Mouse (Mus musculus) midbrain, postnatal 0 days (tissue): ENCODE measurements around the gene Gm49373. TPM values are rescaled to one million over a fixed set of nuclear protein-coding genes. Genes with fewer than 3 reads are reported as not detected.

Experiments used
- ATAC-seq: fragments of 200-750 bp; cut with Nextera tagmentation; 2 replicates; pipeline ENCODE4 v1.8.0; 2017; ENCODE audit warnings: moderate number of reproducible peaks, mild to moderate bottlenecking, moderate TSS enrichment, moderate library complexity; ENCODE audit not compliant: low FRiP score
- DNase-seq: peaks from one replicate; pipeline ENCODE4 v3.0.0-alpha.2; 2015; ENCODE audit warnings: low spot score
- H3K27ac ChIP-seq: fragments of 300-500 bp; sonication (generic); 2 replicates; pipeline ENCODE4 v1.5.1; 2014; ENCODE audit warnings: low read depth, mild to moderate bottlenecking, low read length, mixed read lengths
- H3K27me3 ChIP-seq: fragments of 300-500 bp; sonication (generic); 2 replicates; pipeline ENCODE4 v1.6.1; 2014; ENCODE audit warnings: low read length, control low read depth, mixed read lengths; ENCODE audit not compliant: insufficient read depth
- H3K36me3 ChIP-seq: fragments of 300-500 bp; sonication (generic); 2 replicates; pipeline ENCODE4 v1.6.1; 2014; ENCODE audit warnings: low read length, control low read depth, mixed read lengths; ENCODE audit not compliant: insufficient read depth
- H3K4me1 ChIP-seq: fragments of 300-500 bp; sonication (generic); 2 replicates; pipeline ENCODE4 v1.6.1; 2014; ENCODE audit warnings: mild to moderate bottlenecking, control low read depth, antibody characterized with exemption, low read length, mixed read lengths; ENCODE audit not compliant: insufficient read depth
- H3K4me2 ChIP-seq: fragments of 300-500 bp; sonication (generic); 2 replicates; pipeline ENCODE4 v1.6.1; 2014; ENCODE audit warnings: low read depth, mild to moderate bottlenecking, low read length, mixed read lengths; ENCODE audit not compliant: poor library complexity, severe bottlenecking
- H3K4me3 ChIP-seq: fragments of 300-500 bp; sonication (generic); 2 replicates; pipeline ENCODE4 v1.5.1; 2014; ENCODE audit warnings: low read depth, mild to moderate bottlenecking, low read length, moderate library complexity
- H3K9ac ChIP-seq: fragments of 300-500 bp; sonication (generic); replicated peaks from 2 replicates; pipeline ENCODE4 v1.6.1; 2014; ENCODE audit warnings: mild to moderate bottlenecking, low read length, moderate library complexity, mixed read lengths; ENCODE audit not compliant: poor library complexity, severe bottlenecking
- H3K9me3 ChIP-seq: fragments of 300-500 bp; sonication (generic); 2 replicates; pipeline ENCODE4 v1.6.1; 2016; ENCODE audit warnings: low read length, control low read depth
- CTCF ChIP-seq: IDR thresholded peaks from 2 replicates; pipeline ENCODE4 v1.5.1; 2016; ENCODE audit warnings: antibody characterized with exemption, mild to moderate bottlenecking
- WGBS: fragments of 180-500 bp; shearing (Covaris S2); extraction: QIAGEN DNeasy Blood & Tissue Kit; methylation state at CpG from one replicate; pipeline ENCODE4 v1.1.7; 2014; 5-methylcytosine and 5-hydroxymethylcytosine counted together
- polyA plus RNA-seq: library from polyadenylated mRNA; unstranded; fragments of >200 nt; fragmentation: Nextera tagmentation; extraction: Ambion mirVana; gene quantifications from 2 replicates; pipeline ENCODE4 v1.2.1, GENCODE M21; 2015
- total RNA-seq: library from RNA; depleted of rRNA; stranded (reverse); fragments of >200 nt; gene quantifications from 2 replicates; pipeline ENCODE4 v1.2.3, GENCODE M21; 2014

Gm49373 gene
- total and polyA plus RNA-seq, 2 experiments from 2014 or later = 0.94 to 2.7 TPM

- no peaks in the 10 kb centered on the region for H3K27me3 ChIP-seq
- no peaks in the 10 kb centered on the region for H3K4me1 ChIP-seq
- no peak overlapping the region for H3K9ac ChIP-seq
- 88% methylated on average over 9 of the region's 9 CpGs for WGBS
- no peaks in the 10 kb centered on the region for H3K9me3 ChIP-seq
- DNase-seq (no peak), ATAC-seq (no peak)
- no peak overlapping the region for H3K4me3 ChIP-seq
- no peak overlapping the region for H3K27ac ChIP-seq
- H3K36me3 ChIP-seq = peaks cover 62% of the 10 kb centered on the region
- no peak overlapping the region for H3K4me2 ChIP-seq
- no peak for TF ChIP-seq CTCF
Observed at GRCm38 (mm10) chr9:21081127-21081526, 8.2 kb upstream of the Gm49373 start.

GRCm38 (mm10) chr9:21075625-21076024 is 2.7 kb upstream of the Gm49373 start:
- 88% methylated on average over 3 of the region's 3 CpGs for WGBS
- Histone ChIP-seq H3K27ac (no peak overlapping the region), H3K9me3 (no peaks in the 10 kb centered on the region), H3K4me2 (no peak overlapping the region), H3K36me3 (peaks cover 50% of the 10 kb centered on the region), H3K27me3 (no peaks in the 10 kb centered on the region), H3K9ac (no peak overlapping the region), H3K4me3 (no peak overlapping the region), H3K4me1 (0 out of 2 replicates have a peak, but pooled peaks cover 6% of the 10 kb centered on the region)
- ATAC-seq (no peak), DNase-seq (no peak)
- TF ChIP-seq CTCF = no peak

- Histone ChIP-seq H3K4me1 (0 out of 2 replicates have a peak, but pooled peaks cover 6% of the 10 kb centered on the region), H3K27me3 (no peaks in the 10 kb centered on the region), H3K4me3 (no peak overlapping the region), H3K36me3 (peaks cover 36% of the 10 kb centered on the region), H3K27ac (peak overlapping the region; percentile 78; the same call in 1 of the 2 replicates), H3K9me3 (no peaks in the 10 kb centered on the region), H3K4me2 (no peak overlapping the region; the same call in 1 of the 2 replicates), H3K9ac (no peak overlapping the region)
- no peak for TF ChIP-seq CTCF
- 93% methylated on average over 1 of the region's 1 CpGs for WGBS
- DNase-seq (no peak), ATAC-seq (no peak)
Observed at GRCm38 (mm10) chr9:21074173-21074572, 1.3 kb upstream of the Gm49373 start.

- WGBS = 14% methylated on average over 4 of the region's 4 CpGs
Observed at GRCm38 (mm10) chr9:21072641-21073040, 255 bp downstream of the Gm49373 start.

GRCm38 (mm10) chr9:21067006-21067684 is 5.8 kb downstream of the Gm49373 start, which contains the start of gene Zglp1:
TSS of gene Zglp1 (minus strand) at chr9:21067093.
- WGBS = 92% methylated on average over 24 of the region's 27 CpGs
- TF ChIP-seq CTCF = no peak
- Histone ChIP-seq H3K4me3 (no peak within 1 kb of the TSS), H3K27ac (no peak within 1 kb of the TSS), H3K27me3 (no peaks in the 10 kb centered on the region), H3K4me1 (0 out of 2 replicates have a peak, but pooled peaks cover under 1% of the 10 kb centered on the region), H3K36me3 (peaks cover 31% of the 10 kb centered on the region), H3K9me3 (no peaks in the 10 kb centered on the region), H3K9ac (no peak within 1 kb of the TSS), H3K4me2 (no peak within 1 kb of the TSS)
- ATAC-seq = no peak
- no peak for DNase-seq

More at GRCm38 (mm10) chr9:21072641-21073040, 255 bp downstream of the Gm49373 start:
- H3K27me3 ChIP-seq = no peaks in the 10 kb centered on the region
- DNase-seq (no peak), ATAC-seq (peak; percentile 14)
- peak overlapping the region; percentile 78; the same call in 1 of the 2 replicates for H3K27ac ChIP-seq
- H3K9me3 ChIP-seq = no peaks in the 10 kb centered on the region
- peaks cover 27% of the 10 kb centered on the region for H3K36me3 ChIP-seq
- peak overlapping the region; percentile 91 for H3K9ac ChIP-seq
- TF ChIP-seq CTCF = no peak
- 0 out of 2 replicates have a peak, but pooled peaks cover 6% of the 10 kb centered on the region for H3K4me1 ChIP-seq
- H3K4me2 ChIP-seq = peak overlapping the region; percentile 92
- peak overlapping the region; percentile 90 for H3K4me3 ChIP-seq

GRCm38 (mm10) chr9:21062928-21063327 is 10.0 kb downstream of the Gm49373 start:
- WGBS = 89% methylated on average over 2 of the region's 2 CpGs

More at GRCm38 (mm10) chr9:21062928-21063327, 10.0 kb downstream of the Gm49373 start:
- H3K27ac ChIP-seq = no peak overlapping the region
- H3K27me3 ChIP-seq = no peaks in the 10 kb centered on the region
- ATAC-seq (no peak), DNase-seq (no peak)
- no peak overlapping the region for H3K4me2 ChIP-seq
- H3K9ac ChIP-seq = no peak overlapping the region
- H3K4me1 ChIP-seq = no peaks in the 10 kb centered on the region
- TF ChIP-seq CTCF = no peak
- H3K36me3 ChIP-seq = peaks cover 32% of the 10 kb centered on the region
- H3K9me3 ChIP-seq = no peaks in the 10 kb centered on the region
- H3K4me3 ChIP-seq = no peak overlapping the region
